Mouse (Mus musculus): ENCODE results near the gene Pskh1.

DNA sequence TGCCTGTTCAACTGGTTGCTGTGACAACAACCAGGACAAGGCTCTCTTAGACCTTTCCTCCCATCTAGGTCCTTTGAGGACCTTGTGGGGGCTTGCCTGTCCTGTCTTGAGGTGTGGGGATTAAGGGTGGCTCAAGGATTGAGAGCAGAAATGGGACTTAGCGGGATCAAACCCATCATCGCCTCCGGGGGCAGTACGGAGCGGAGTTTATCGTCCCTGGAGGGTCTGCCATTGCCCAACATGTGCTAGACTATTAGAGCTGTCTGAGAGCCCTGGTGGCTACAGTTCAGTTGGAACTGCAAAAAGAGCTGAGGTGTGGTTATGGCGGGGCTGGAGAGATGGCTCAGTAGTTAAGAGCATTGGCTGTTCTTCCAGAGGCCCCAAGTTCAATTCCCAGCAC lies 75.1 kb downstream of the Pskh1 start:
- no peak for TF ChIP-seq POLR2A (IDR thresholded peaks at IDR 0.05; ENCODE audit: low read depth, low read length)
- TF ChIP-seq CTCF (IDR thresholded peaks at IDR 0.05; ENCODE audit: extremely low read depth, insufficient read length, insufficient replicate concordance, low read depth, low read length): no peak
